Mouse (Mus musculus) liver, embryonic 14.5 days (tissue): ENCODE data around the gene Vps51. TPM values are rescaled to one million over a fixed set of nuclear protein-coding genes. Genes with fewer than 3 reads are reported as not detected.

Source experiments
- ATAC-seq: fragments of 200-750 bp; cut with Nextera tagmentation; 2 replicates; pipeline ENCODE4 v1.8.0; 2017; ENCODE audit warnings: moderate number of reproducible peaks, mild to moderate bottlenecking, moderate library complexity; ENCODE audit not compliant: insufficient read depth
- DNase-seq, 3 experiments: peaks; one replicate each; pipeline ENCODE4 v3.0.0-alpha.2; 2012 to 2013; ENCODE audit warnings: low read depth in 3 of 3, low spot score in 3 of 3
- H3K27ac ChIP-seq: fragments of 300-500 bp; sonication (generic); 2 replicates; pipeline ENCODE4 v1.5.1; 2014; ENCODE audit warnings: moderate library complexity, mild to moderate bottlenecking, control low read depth, inconsistent platforms
- H3K27me3 ChIP-seq: fragments of 300-500 bp; sonication (generic); 2 replicates; pipeline ENCODE4 v1.6.1; 2014; ENCODE audit warnings: mild to moderate bottlenecking, low read length, moderate library complexity; ENCODE audit not compliant: control insufficient read depth, insufficient read depth
- H3K36me3 ChIP-seq: fragments of 300-500 bp; sonication (generic); replicated peaks from 2 replicates; pipeline ENCODE4 v1.6.1; 2014; ENCODE audit warnings: low read depth; ENCODE audit not compliant: control insufficient read depth, insufficient read depth
- H3K4me1 ChIP-seq, 2 experiments: fragments of 200-500 bp in 1 of 2; fragments of 300-500 bp in 1 of 2; sonication (generic) in 1 of 2; replicated peaks; 2 replicates each; pipeline ENCODE4 v1.6.1; 2012 to 2014; ENCODE audit warnings: antibody characterized with exemption in 1 of 2, inconsistent platforms in 1 of 2, low read length in 1 of 2; ENCODE audit not compliant: control insufficient read depth in 2 of 2, insufficient read depth in 2 of 2
- H3K4me2 ChIP-seq: fragments of 300-500 bp; sonication (generic); 2 replicates; pipeline ENCODE4 v1.6.1; 2014; ENCODE audit warnings: low read depth, mild to moderate bottlenecking, control low read depth, moderate library complexity
- H3K4me3 ChIP-seq, 2 experiments: fragments of 200-500 bp in 1 of 2; fragments of 300-500 bp in 1 of 2; sonication (generic) in 1 of 2; 2 replicates each; pipeline ENCODE4 v1.5.1; 2012 to 2014; ENCODE audit warnings: low read depth in 2 of 2, low read length in 2 of 2, mild to moderate bottlenecking in 2 of 2, control low read depth in 1 of 2, inconsistent platforms in 1 of 2, moderate library complexity in 1 of 2; ENCODE audit not compliant: insufficient read depth in 1 of 2
- H3K9ac ChIP-seq: fragments of 300-500 bp; sonication (generic); replicated peaks from 2 replicates; pipeline ENCODE4 v1.6.1; 2014; ENCODE audit warnings: mild to moderate bottlenecking, control low read depth, moderate library complexity
- H3K9me3 ChIP-seq: fragments of 300-500 bp; sonication (generic); 2 replicates; pipeline ENCODE4 v1.6.1; 2016; ENCODE audit warnings: low read length, mixed read lengths; ENCODE audit not compliant: control insufficient read depth
- CTCF ChIP-seq: IDR thresholded peaks from 2 replicates; pipeline ENCODE4 v1.5.1; 2016; ENCODE audit warnings: antibody characterized with exemption, low read depth, control low read depth
- EP300 ChIP-seq: IDR thresholded peaks from 2 replicates; pipeline ENCODE4 v1.6.1; 2016; ENCODE audit warnings: antibody characterized with exemption, low read depth
- WGBS: fragments of 180-500 bp; shearing (Covaris S2); extraction: QIAGEN DNeasy Blood & Tissue Kit; methylation state at CpG from one replicate; pipeline ENCODE4 v1.1.7; 2014; ENCODE audit not compliant: insufficient replicate concordance; 5-methylcytosine and 5-hydroxymethylcytosine counted together
- microRNA-seq: library from miRNA; unstranded; fragments of <30 nt; microRNA quantifications from one replicate; pipeline ENCODE4, GENCODE M21; 2016
- polyA plus RNA-seq, 2 experiments: library from polyadenylated mRNA; depleted of rRNA in 1 of 2; stranded (reverse) in 1 of 2; unstranded in 1 of 2; fragments of >200 nt; fragmentation: Nextera tagmentation in 1 of 2; extraction: Ambion mirVana in 1 of 2; gene quantifications; 2 replicates each; pipeline versions ENCODE4 v1.2.1 to v1.2.3; 2012 to 2014

Vps51 gene
- polyA plus RNA-seq, 2 experiments = 19.9 to 21.9 TPM

DNA sequence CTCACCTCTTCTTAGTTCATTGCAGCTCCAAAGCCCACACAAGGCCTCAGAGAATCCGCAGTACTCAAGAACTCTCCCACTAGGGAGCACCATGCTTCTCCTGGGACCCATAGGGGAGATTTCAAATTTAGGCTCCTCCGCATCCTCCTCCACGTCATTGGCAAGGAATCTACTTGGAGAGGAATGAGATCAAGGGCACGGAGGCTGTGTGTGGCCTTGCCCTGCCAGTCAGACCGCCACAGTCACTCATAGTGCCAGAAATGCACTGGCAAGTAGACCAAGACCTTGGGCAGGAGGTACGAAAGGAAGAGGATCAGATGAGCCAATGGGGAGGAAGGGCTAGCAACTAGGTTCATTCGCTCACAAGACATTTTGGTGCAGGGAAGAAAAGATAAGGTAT lies 53.1 kb downstream of the Vps51 start:
- Histone ChIP-seq H3K27ac (no peak overlapping the region), H3K4me1 (peaks cover 0 to 6% of the 10 kb centered on the region in 2 experiments; a peak in 3 of 4 replicates), H3K27me3 (no peaks in the 10 kb centered on the region), H3K4me2 (no peak overlapping the region), H3K9ac (no peak overlapping the region), H3K4me3 (no peak overlapping the region), H3K36me3 (no peaks in the 10 kb centered on the region), H3K9me3 (no peaks in the 10 kb centered on the region)
- no peak for DNase-seq
- ATAC-seq = no peak
- 63% methylated on average over 7 of the region's 7 CpGs for WGBS
- TF ChIP-seq CTCF = no peak
- TF ChIP-seq EP300 = no peak

- H3K4me2 ChIP-seq = no peak overlapping the region
- TF ChIP-seq CTCF (no peak), EP300 (no peak)
Measured at GRCm38 (mm10) chr19:6023059-6023458, 54.0 kb downstream of the Vps51 start.

GRCm38 (mm10) chr19:6020276-6020675 lies 56.8 kb downstream of the Vps51 start:
- Histone ChIP-seq H3K27me3 (no peaks in the 10 kb centered on the region), H3K9ac (0 out of 2 replicates have a peak overlapping the region, but pooled peaks have one; percentile 13), H3K36me3 (no peaks in the 10 kb centered on the region), H3K4me2 (no peak overlapping the region), H3K9me3 (no peaks in the 10 kb centered on the region), H3K27ac (no peak overlapping the region), H3K4me1 (peaks cover 16 to 30% of the 10 kb centered on the region in 2 experiments), H3K4me3 (no peak overlapping the region)
- ATAC-seq (no peak), DNase-seq (no peak)
- no peak for TF ChIP-seq EP300
- peak; percentile 29; the same call in 1 of the 2 replicates for TF ChIP-seq CTCF
- WGBS = 24% methylated on average over 3 of the region's 3 CpGs

More at GRCm38 (mm10) chr19:6023059-6023458, 54.0 kb downstream of the Vps51 start:
- Histone ChIP-seq H3K9ac (no peak overlapping the region), H3K36me3 (no peaks in the 10 kb centered on the region), H3K27me3 (no peaks in the 10 kb centered on the region), H3K27ac (no peak overlapping the region), H3K9me3 (no peaks in the 10 kb centered on the region), H3K4me1 (peaks cover 5 to 12% of the 10 kb centered on the region in 2 experiments), H3K4me3 (no peak overlapping the region)
- ATAC-seq = no peak
- no peak for DNase-seq
- WGBS = 69% methylated on average over 8 of the region's 8 CpGs

GRCm38 (mm10) chr19:6018142-6019089 lies 58.6 kb downstream of the Vps51 start:
- H3K4me2 ChIP-seq = peak overlapping the region; percentile 57
- H3K9ac ChIP-seq = peak overlapping the region; percentile 47
- H3K27ac ChIP-seq = peak overlapping the region; percentile 58
- peak; percentile 34; the same call in 1 of the 2 replicates for TF ChIP-seq EP300
- TF ChIP-seq CTCF = peak; percentile 98
- ATAC-seq = peak; percentile 33
- peak overlapping the region; percentile 30 to 33 for H3K4me3 ChIP-seq
- H3K4me1 ChIP-seq = peaks cover 23 to 43% of the 10 kb centered on the region in 2 experiments
- no peaks in the 10 kb centered on the region for H3K9me3 ChIP-seq
- WGBS = 20% methylated on average over 15 of the region's 15 CpGs
- H3K36me3 ChIP-seq = no peaks in the 10 kb centered on the region
- peak; percentile 82 to 85 (median 82) for DNase-seq
- H3K27me3 ChIP-seq = no peaks in the 10 kb centered on the region

Small RNA genes within 50 kb of the gene (microRNA-seq; reads per million reads assigned to microRNA genes)
- gene Mir6988 = not detected

Other genes with a start within 250 kb of the Vps51 start
- gene Frmd8, start 202.0 kb downstream of the Vps51 start, polyA plus RNA-seq (2012; rRNA removed) = 5.9 and 6.7 TPM in 2 replicates
- gene Frmd8, start 202.0 kb downstream of the Vps51 start, polyA plus RNA-seq (2014; fragmentation: Nextera tagmentation; extraction: Ambion mirVana) = 6.6 and 8.4 TPM in 2 replicates
- 5.3 and 5.8 TPM in 2 replicates for gene Slc25a45, start 199.4 kb downstream of the Vps51 start, polyA plus RNA-seq (2012; rRNA removed)
- gene Slc25a45, start 199.4 kb downstream of the Vps51 start, polyA plus RNA-seq (2014; fragmentation: Nextera tagmentation; extraction: Ambion mirVana) = 3.2 and 4.6 TPM in 2 replicates
- gene Tigd3, start 183.1 kb downstream of the Vps51 start, polyA plus RNA-seq (2012; rRNA removed) = 2.2 and 2.4 TPM in 2 replicates
- 1.1 TPM in 2 replicates for gene Tigd3, start 183.1 kb downstream of the Vps51 start, polyA plus RNA-seq (2014; fragmentation: Nextera tagmentation; extraction: Ambion mirVana)
- 35.3 and 36.0 TPM in 2 replicates for gene Dpf2, start 164.2 kb downstream of the Vps51 start, polyA plus RNA-seq (2012; rRNA removed)
- gene Dpf2, start 164.2 kb downstream of the Vps51 start, polyA plus RNA-seq (2014; fragmentation: Nextera tagmentation; extraction: Ambion mirVana) = 45.1 and 54.5 TPM in 2 replicates
- 2.2 and 2.3 TPM in 2 replicates for gene Cdc42ep2, start 152.4 kb downstream of the Vps51 start, polyA plus RNA-seq (2012; rRNA removed)
- gene Cdc42ep2, start 152.4 kb downstream of the Vps51 start, polyA plus RNA-seq (2014; fragmentation: Nextera tagmentation; extraction: Ambion mirVana) = 1.6 and 2.1 TPM in 2 replicates
- 60.9 and 66.4 TPM in 2 replicates for gene Pola2, start 113.0 kb downstream of the Vps51 start, polyA plus RNA-seq (2012; rRNA removed)
- gene Pola2, start 113.0 kb downstream of the Vps51 start, polyA plus RNA-seq (2014; fragmentation: Nextera tagmentation; extraction: Ambion mirVana) = 63.0 and 68.1 TPM in 2 replicates
- gene Slc22a20, start 91.1 kb downstream of the Vps51 start, polyA plus RNA-seq (2012; rRNA removed) = not detected in 2 replicates
- 0.08 TPM in 1 of 2 replicates, not detected in the other for gene Slc22a20, start 91.1 kb downstream of the Vps51 start, polyA plus RNA-seq (2014; fragmentation: Nextera tagmentation; extraction: Ambion mirVana)
- gene Capn1, start 61.3 kb downstream of the Vps51 start, polyA plus RNA-seq (2012; rRNA removed) = 25.4 and 28.0 TPM in 2 replicates
- gene Capn1, start 61.3 kb downstream of the Vps51 start, polyA plus RNA-seq (2014; fragmentation: Nextera tagmentation; extraction: Ambion mirVana) = 25.6 and 28.7 TPM in 2 replicates
- 11.5 and 13.2 TPM in 2 replicates for gene Syvn1, start 30.7 kb downstream of the Vps51 start, polyA plus RNA-seq (2012; rRNA removed)
- gene Syvn1, start 30.7 kb downstream of the Vps51 start, polyA plus RNA-seq (2014; fragmentation: Nextera tagmentation; extraction: Ambion mirVana) = 9.7 and 12.6 TPM in 2 replicates
- 22.0 and 29.6 TPM in 2 replicates for gene Mrpl49, start 19.4 kb downstream of the Vps51 start, polyA plus RNA-seq (2012; rRNA removed)
- gene Mrpl49, start 19.4 kb downstream of the Vps51 start, polyA plus RNA-seq (2014; fragmentation: Nextera tagmentation; extraction: Ambion mirVana) = 43.7 and 48.2 TPM in 2 replicates
- 853 and 969 TPM in 2 replicates for gene Fau, start 19.4 kb downstream of the Vps51 start, polyA plus RNA-seq (2012; rRNA removed)
- gene Fau, start 19.4 kb downstream of the Vps51 start, polyA plus RNA-seq (2014; fragmentation: Nextera tagmentation; extraction: Ambion mirVana) = 593 and 639 TPM in 2 replicates
- gene Znhit2, start 16.0 kb downstream of the Vps51 start, polyA plus RNA-seq (2012; rRNA removed) = 15.8 and 17.9 TPM in 2 replicates
- 19.3 and 20.4 TPM in 2 replicates for gene Znhit2, start 16.0 kb downstream of the Vps51 start, polyA plus RNA-seq (2014; fragmentation: Nextera tagmentation; extraction: Ambion mirVana)
- 35.9 and 43.4 TPM in 2 replicates for gene Tm7sf2, start 8.9 kb downstream of the Vps51 start, polyA plus RNA-seq (2012; rRNA removed)
- gene Tm7sf2, start 8.9 kb downstream of the Vps51 start, polyA plus RNA-seq (2014; fragmentation: Nextera tagmentation; extraction: Ambion mirVana) = 35.0 and 35.7 TPM in 2 replicates
- not detected in 2 replicates for gene Tmem262, start 2.8 kb upstream of the Vps51 start, polyA plus RNA-seq (2012; rRNA removed)
- gene Tmem262, start 2.8 kb upstream of the Vps51 start, polyA plus RNA-seq (2014; fragmentation: Nextera tagmentation; extraction: Ambion mirVana) = not detected in 2 replicates
- 0.16 and 0.17 TPM in 2 replicates for gene Gm28374, start 5.0 kb upstream of the Vps51 start, polyA plus RNA-seq (2012; rRNA removed)
- gene Gm28374, start 5.0 kb upstream of the Vps51 start, polyA plus RNA-seq (2014; fragmentation: Nextera tagmentation; extraction: Ambion mirVana) = 0.33 and 0.38 TPM in 2 replicates
- 20.8 and 24.1 TPM in 2 replicates for gene Zfpl1, start 7.7 kb upstream of the Vps51 start, polyA plus RNA-seq (2012; rRNA removed)
- gene Zfpl1, start 7.7 kb upstream of the Vps51 start, polyA plus RNA-seq (2014; fragmentation: Nextera tagmentation; extraction: Ambion mirVana) = 18.1 and 20.4 TPM in 2 replicates
- gene Cdca5, start 7.8 kb upstream of the Vps51 start, polyA plus RNA-seq (2012; rRNA removed) = 17.6 and 23.1 TPM in 2 replicates
- 30.9 and 33.7 TPM in 2 replicates for gene Cdca5, start 7.8 kb upstream of the Vps51 start, polyA plus RNA-seq (2014; fragmentation: Nextera tagmentation; extraction: Ambion mirVana)
- 0.68 TPM in 1 of 2 replicates, not detected in the other for gene AC131692.1, start 17.2 kb upstream of the Vps51 start, polyA plus RNA-seq (2012; rRNA removed)
- gene AC131692.1, start 17.2 kb upstream of the Vps51 start, polyA plus RNA-seq (2014; fragmentation: Nextera tagmentation; extraction: Ambion mirVana) = 0.22 TPM in 1 of 2 replicates, not detected in the other
- 4.3 and 6.4 TPM in 2 replicates for gene Naaladl1, start 28.6 kb upstream of the Vps51 start, polyA plus RNA-seq (2012; rRNA removed)
- 1.1 and 1.9 TPM in 2 replicates for gene Naaladl1, start 28.6 kb upstream of the Vps51 start, polyA plus RNA-seq (2014; fragmentation: Nextera tagmentation; extraction: Ambion mirVana)
- gene Sac3d1, start 41.4 kb upstream of the Vps51 start, polyA plus RNA-seq (2012; rRNA removed) = 18.4 and 25.5 TPM in 2 replicates
- gene Sac3d1, start 41.4 kb upstream of the Vps51 start, polyA plus RNA-seq (2014; fragmentation: Nextera tagmentation; extraction: Ambion mirVana) = 22.7 and 22.9 TPM in 2 replicates
- 39.6 and 41.8 TPM in 2 replicates for gene Snx15, start 51.1 kb upstream of the Vps51 start, polyA plus RNA-seq (2012; rRNA removed)
- gene Snx15, start 51.1 kb upstream of the Vps51 start, polyA plus RNA-seq (2014; fragmentation: Nextera tagmentation; extraction: Ambion mirVana) = 42.2 and 46.2 TPM in 2 replicates
- gene Batf2, start 63.8 kb upstream of the Vps51 start, polyA plus RNA-seq (2012; rRNA removed) = 0.35 and 0.57 TPM in 2 replicates
- gene Batf2, start 63.8 kb upstream of the Vps51 start, polyA plus RNA-seq (2014; fragmentation: Nextera tagmentation; extraction: Ambion mirVana) = 0.09 TPM in 1 of 2 replicates, not detected in the other
- 26.1 and 32.8 TPM in 2 replicates for gene Arl2, start 64.3 kb upstream of the Vps51 start, polyA plus RNA-seq (2012; rRNA removed)
- gene Arl2, start 64.3 kb upstream of the Vps51 start, polyA plus RNA-seq (2014; fragmentation: Nextera tagmentation; extraction: Ambion mirVana) = 22.4 and 27.5 TPM in 2 replicates
- gene Majin, start 107.2 kb upstream of the Vps51 start, polyA plus RNA-seq (2012; rRNA removed) = not detected in 2 replicates
- not detected in 2 replicates for gene Majin, start 107.2 kb upstream of the Vps51 start, polyA plus RNA-seq (2014; fragmentation: Nextera tagmentation; extraction: Ambion mirVana)
- gene Gpha2, start 149.1 kb upstream of the Vps51 start, polyA plus RNA-seq (2012; rRNA removed) = not detected in 2 replicates
- gene Gpha2, start 149.1 kb upstream of the Vps51 start, polyA plus RNA-seq (2014; fragmentation: Nextera tagmentation; extraction: Ambion mirVana) = not detected in 2 replicates
- 3.2 TPM in 2 replicates for gene Ppp2r5b, start 158.6 kb upstream of the Vps51 start, polyA plus RNA-seq (2012; rRNA removed)
- 2.4 and 2.5 TPM in 2 replicates for gene Ppp2r5b, start 158.6 kb upstream of the Vps51 start, polyA plus RNA-seq (2014; fragmentation: Nextera tagmentation; extraction: Ambion mirVana)
- gene Atg2a, start 164.4 kb upstream of the Vps51 start, polyA plus RNA-seq (2012; rRNA removed) = 5.0 and 5.4 TPM in 2 replicates
- 4.1 and 4.4 TPM in 2 replicates for gene Atg2a, start 164.4 kb upstream of the Vps51 start, polyA plus RNA-seq (2014; fragmentation: Nextera tagmentation; extraction: Ambion mirVana)
- 65.3 and 81.6 TPM in 2 replicates for gene Ehd1, start 199.5 kb upstream of the Vps51 start, polyA plus RNA-seq (2012; rRNA removed)
- gene Ehd1, start 199.5 kb upstream of the Vps51 start, polyA plus RNA-seq (2014; fragmentation: Nextera tagmentation; extraction: Ambion mirVana) = 38.0 and 49.6 TPM in 2 replicates
- 2.0 and 2.1 TPM in 2 replicates for gene Cdc42bpg, start 229.2 kb upstream of the Vps51 start, polyA plus RNA-seq (2012; rRNA removed)
- 0.32 and 0.33 TPM in 2 replicates for gene Cdc42bpg, start 229.2 kb upstream of the Vps51 start, polyA plus RNA-seq (2014; fragmentation: Nextera tagmentation; extraction: Ambion mirVana)